Mouse (Mus musculus) midbrain, embryonic 10.5 days (tissue): ENCODE data around the gene Ung. TPM values are rescaled to one million over a fixed set of nuclear protein-coding genes. Genes with fewer than 3 reads are reported as not detected.

Source experiments
- DNase-seq: peaks from one replicate; pipeline ENCODE4 v3.0.0-alpha.2; 2017; ENCODE audit warnings: low spot score
- H3K27ac ChIP-seq: fragments of 300-500 bp; sonication (generic); replicated peaks from 2 replicates; pipeline ENCODE4 v1.5.1; 2016; ENCODE audit warnings: mild to moderate bottlenecking
- H3K27me3 ChIP-seq: fragments of 300-500 bp; sonication (generic); 2 replicates; pipeline ENCODE4 v1.6.1; 2016; ENCODE audit warnings: low read depth, mild to moderate bottlenecking; ENCODE audit not compliant: poor library complexity, severe bottlenecking
- H3K36me3 ChIP-seq: fragments of 300-500 bp; sonication (generic); 2 replicates; pipeline ENCODE4 v1.6.1; 2016; ENCODE audit warnings: mild to moderate bottlenecking, moderate library complexity
- H3K4me1 ChIP-seq: fragments of 300-500 bp; sonication (generic); 2 replicates; pipeline ENCODE4 v1.6.1; 2016
- H3K4me3 ChIP-seq: fragments of 300-500 bp; sonication (generic); 2 replicates; pipeline ENCODE4 v1.5.1; 2016; ENCODE audit warnings: mild to moderate bottlenecking, moderate library complexity
- H3K9me3 ChIP-seq: fragments of 300-500 bp; sonication (generic); replicated peaks from 2 replicates; pipeline ENCODE4 v1.6.1; 2016; ENCODE audit warnings: mild to moderate bottlenecking
- WGBS: fragments of 180-500 bp; shearing (Covaris S2); methylation state at CpG from one replicate; pipeline ENCODE4 v1.1.7; 2016; 5-methylcytosine and 5-hydroxymethylcytosine counted together
- polyA plus RNA-seq: library from polyadenylated mRNA; unstranded; fragments of >200 nt; fragmentation: Nextera tagmentation; extraction: Ambion mirVana; gene quantifications from 2 replicates; pipeline ENCODE4 v1.2.1, GENCODE M21; 2016

Gene Ung
- polyA plus RNA-seq, 1 experiment from 2014 or later, result 67.5 TPM

GRCm38 (mm10) chr5:114179541-114179940 is 49.4 kb downstream of the Ung start:
- WGBS, result 91% methylated on average over 11 of the region's 11 CpGs
- Histone ChIP-seq H3K4me1 (peaks cover 19% of the 10 kb centered on the region), H3K9me3 (no peaks in the 10 kb centered on the region), H3K4me3 (no peak overlapping the region), H3K36me3 (no peaks in the 10 kb centered on the region), H3K27me3 (peaks cover 8% of the 10 kb centered on the region; the same call in 1 of the 2 replicates), H3K27ac (no peak overlapping the region)
- DNase-seq, result no peak

- no peaks in the 10 kb centered on the region for H3K36me3 ChIP-seq
- WGBS, result 97% methylated on average over 2 of the region's 2 CpGs
- H3K9me3 ChIP-seq, result no peaks in the 10 kb centered on the region
- DNase-seq, result no peak
- no peaks in the 10 kb centered on the region for H3K27me3 ChIP-seq
- no peak overlapping the region for H3K4me3 ChIP-seq
- H3K4me1 ChIP-seq, result no peaks in the 10 kb centered on the region
- no peak overlapping the region for H3K27ac ChIP-seq
Observed at GRCm38 (mm10) chr5:114183493-114183892, 53.3 kb downstream of the Ung start.

- Histone ChIP-seq H3K27me3 (no peaks in the 10 kb centered on the region), H3K4me1 (no peaks in the 10 kb centered on the region), H3K27ac (no peak overlapping the region), H3K4me3 (no peak overlapping the region), H3K9me3 (no peaks in the 10 kb centered on the region), H3K36me3 (no peaks in the 10 kb centered on the region)
- DNase-seq, result no peak
- 84% methylated on average over 2 of the region's 2 CpGs for WGBS
Observed at GRCm38 (mm10) chr5:114187108-114187507, 56.9 kb downstream of the Ung start.

Other genes starting within 250 kb of the Ung start
- gene Coro1c, start 221.6 kb upstream of the Ung start, polyA plus RNA-seq, result 205 and 233 TPM in 2 replicates
- gene Ssh1, start 136.5 kb upstream of the Ung start, polyA plus RNA-seq, result 13.3 and 16.8 TPM in 2 replicates
- not detected in 2 replicates for gene Dao, start 126.7 kb upstream of the Ung start, polyA plus RNA-seq
- 13.0 and 15.6 TPM in 2 replicates for gene Usp30, start 64.9 kb upstream of the Ung start, polyA plus RNA-seq
- 8.9 and 17.7 TPM in 2 replicates for gene Svop, start 38.8 kb upstream of the Ung start, polyA plus RNA-seq
- 12.2 and 12.8 TPM in 2 replicates for gene Alkbh2, start 2.2 kb upstream of the Ung start, polyA plus RNA-seq
- 2.6 and 3.3 TPM in 2 replicates for gene Acacb, start 16.1 kb downstream of the Ung start, polyA plus RNA-seq
- gene Foxn4, start 143.4 kb downstream of the Ung start, polyA plus RNA-seq, result 7.2 and 11.1 TPM in 2 replicates
- gene Myo1h, start 158.8 kb downstream of the Ung start, polyA plus RNA-seq, result 0.57 and 0.75 TPM in 2 replicates